Mouse (Mus musculus) lung, postnatal 0 days (tissue): Measurements from ENCODE around the gene Car8. TPM values are rescaled to one million over a fixed set of nuclear protein-coding genes. Genes with fewer than 3 reads are reported as not detected.

Experiments used
- ATAC-seq: fragments of 200-750 bp; cut with Nextera tagmentation; 2 replicates; pipeline ENCODE4 v1.8.0; 2017; ENCODE audit warnings: moderate library complexity
- DNase-seq: peaks from one replicate; pipeline ENCODE4 v3.0.0-alpha.2; 2016; ENCODE audit warnings: low spot score
- H3K27ac ChIP-seq: fragments of 300-500 bp; sonication (generic); 2 replicates; pipeline ENCODE4 v1.5.1; 2014; ENCODE audit warnings: antibody characterized with exemption, mild to moderate bottlenecking, low read length, mixed read lengths
- H3K27me3 ChIP-seq: fragments of 300-500 bp; sonication (generic); replicated peaks from 2 replicates; pipeline ENCODE4 v1.6.1; 2014; ENCODE audit warnings: low read length, mixed read lengths; ENCODE audit not compliant: insufficient read depth
- H3K36me3 ChIP-seq: fragments of 300-500 bp; sonication (generic); 2 replicates; pipeline ENCODE4 v1.6.1; 2014; ENCODE audit warnings: low read length, mixed read lengths; ENCODE audit not compliant: insufficient read depth
- H3K4me1 ChIP-seq: fragments of 300-500 bp; sonication (generic); 2 replicates; pipeline ENCODE4 v1.6.1; 2014; ENCODE audit warnings: antibody characterized with exemption, low read depth, low read length, mixed read lengths; ENCODE audit not compliant: insufficient read depth
- H3K4me2 ChIP-seq: fragments of 300-500 bp; sonication (generic); replicated peaks from 2 replicates; pipeline ENCODE4 v1.6.1; 2014; ENCODE audit warnings: low read depth, mild to moderate bottlenecking, low read length, moderate library complexity, mixed read lengths
- H3K4me3 ChIP-seq: fragments of 300-500 bp; sonication (generic); 2 replicates; pipeline ENCODE4 v1.5.1; 2014; ENCODE audit warnings: low read depth, low read length
- H3K9ac ChIP-seq: fragments of 300-500 bp; sonication (generic); replicated peaks from 2 replicates; pipeline ENCODE4 v1.6.1; 2014; ENCODE audit warnings: low read depth, mild to moderate bottlenecking
- H3K9me3 ChIP-seq: fragments of 300-500 bp; sonication (generic); 2 replicates; pipeline ENCODE4 v1.6.1; 2016; ENCODE audit warnings: low read length, mixed read lengths
- CTCF ChIP-seq: IDR thresholded peaks from 2 replicates; pipeline ENCODE4 v1.5.1; 2016; ENCODE audit warnings: antibody characterized with exemption, mild to moderate bottlenecking
- EP300 ChIP-seq: IDR thresholded peaks from 2 replicates; pipeline ENCODE4 v1.6.1; 2016; ENCODE audit warnings: antibody characterized with exemption, mild to moderate bottlenecking, control low read depth
- WGBS: fragments of 180-500 bp; shearing (Covaris S2); extraction: QIAGEN DNeasy Blood & Tissue Kit; methylation state at CpG from one replicate; pipeline ENCODE4 v1.1.7; 2014; 5-methylcytosine and 5-hydroxymethylcytosine counted together
- polyA plus RNA-seq: library from polyadenylated mRNA; unstranded; fragments of >200 nt; fragmentation: Nextera tagmentation; extraction: Ambion mirVana; gene quantifications from 2 replicates; pipeline ENCODE4 v1.2.1, GENCODE M21; 2015

Gene Car8
- polyA plus RNA-seq = 31.6 and 42.7 TPM in 2 replicates

GRCm38 (mm10) chr4:8238560-8239305 lies at the start of gene Car8:
TSS of gene Car8 (minus strand) at chr4:8239041.
- Histone ChIP-seq H3K4me3 (peak within 1 kb of the TSS; percentile 55), H3K9ac (peak within 1 kb of the TSS; percentile 55), H3K27ac (0 out of 2 replicates have a peak within 1 kb of the TSS, but pooled peaks have one; percentile 33), H3K27me3 (no peaks in the 10 kb centered on the region), H3K4me1 (0 out of 2 replicates have a peak, but pooled peaks cover 4% of the 10 kb centered on the region), H3K36me3 (no peaks in the 10 kb centered on the region), H3K4me2 (peak within 1 kb of the TSS; percentile 96), H3K9me3 (no peaks in the 10 kb centered on the region)
- TF ChIP-seq CTCF (no peak), EP300 (no peak)
- under 1% methylated on average over 45 of the region's 49 CpGs for WGBS
- peak; percentile 67 for DNase-seq
- ATAC-seq = peak; percentile 87

- TF ChIP-seq CTCF = no peak
- TF ChIP-seq EP300 = no peak
- 80% methylated on average over 1 of the region's 1 CpGs for WGBS
Measured at GRCm38 (mm10) chr4:8284934-8285333, 46.1 kb upstream of the Car8 start.

GRCm38 (mm10) chr4:8278159-8278558 lies 39.3 kb upstream of the Car8 start:
- Histone ChIP-seq H3K27me3 (no peaks in the 10 kb centered on the region), H3K4me1 (no peaks in the 10 kb centered on the region), H3K9me3 (no peaks in the 10 kb centered on the region), H3K27ac (no peak overlapping the region), H3K4me2 (no peak overlapping the region), H3K4me3 (no peak overlapping the region), H3K36me3 (no peaks in the 10 kb centered on the region), H3K9ac (no peak overlapping the region)
- DNase-seq (no peak), ATAC-seq (no peak)
- TF ChIP-seq CTCF (no peak), EP300 (no peak)
- 96% methylated on average over 2 of the region's 2 CpGs for WGBS

More at GRCm38 (mm10) chr4:8284934-8285333, 46.1 kb upstream of the Car8 start:
- no peak overlapping the region for H3K4me2 ChIP-seq
- no peak for DNase-seq
- ATAC-seq = no peak
- H3K4me1 ChIP-seq = no peaks in the 10 kb centered on the region
- no peaks in the 10 kb centered on the region for H3K27me3 ChIP-seq
- H3K4me3 ChIP-seq = no peak overlapping the region
- no peaks in the 10 kb centered on the region for H3K36me3 ChIP-seq
- no peaks in the 10 kb centered on the region for H3K9me3 ChIP-seq
- H3K27ac ChIP-seq = no peak overlapping the region
- H3K9ac ChIP-seq = no peak overlapping the region

- H3K27ac ChIP-seq = no peak overlapping the region
- H3K27me3 ChIP-seq = no peaks in the 10 kb centered on the region
- H3K4me1 ChIP-seq = no peaks in the 10 kb centered on the region
- no peaks in the 10 kb centered on the region for H3K36me3 ChIP-seq
- no peak for DNase-seq
- no peaks in the 10 kb centered on the region for H3K9me3 ChIP-seq
- no peak for ATAC-seq
- TF ChIP-seq CTCF (no peak), EP300 (no peak)
- no peak overlapping the region for H3K9ac ChIP-seq
- WGBS = 88% methylated on average over 3 of the region's 3 CpGs
- H3K4me3 ChIP-seq = no peak overlapping the region
- H3K4me2 ChIP-seq = no peak overlapping the region
Measured at GRCm38 (mm10) chr4:8249805-8250204, 11.0 kb upstream of the Car8 start.

GRCm38 (mm10) chr4:8245495-8246063 lies 6.7 kb upstream of the Car8 start:
- Histone ChIP-seq H3K27ac (no peak overlapping the region), H3K9me3 (no peaks in the 10 kb centered on the region), H3K4me2 (no peak overlapping the region), H3K4me1 (no peaks in the 10 kb centered on the region), H3K27me3 (no peaks in the 10 kb centered on the region), H3K9ac (no peak overlapping the region), H3K36me3 (no peaks in the 10 kb centered on the region), H3K4me3 (no peak overlapping the region)
- DNase-seq (no peak), ATAC-seq (no peak)
- WGBS = 47% methylated on average over 1 of the region's 1 CpGs
- TF ChIP-seq CTCF (no peak), EP300 (no peak)

- Histone ChIP-seq H3K27ac (no peak overlapping the region), H3K4me3 (no peak overlapping the region), H3K36me3 (no peaks in the 10 kb centered on the region), H3K27me3 (no peaks in the 10 kb centered on the region), H3K4me2 (no peak overlapping the region), H3K9me3 (no peaks in the 10 kb centered on the region), H3K4me1 (no peaks in the 10 kb centered on the region), H3K9ac (no peak overlapping the region)
- WGBS = 85% methylated on average over 3 of the region's 3 CpGs
- TF ChIP-seq CTCF (no peak), EP300 (no peak)
- no peak for DNase-seq
- no peak for ATAC-seq
Measured at GRCm38 (mm10) chr4:8245062-8245461, 6.2 kb upstream of the Car8 start.
